Mouse (Mus musculus): ENCODE data around the gene Wdr73. TPM values are rescaled to one million over a fixed set of nuclear protein-coding genes. Genes with fewer than 3 reads are reported as not detected.

The Wdr73 gene
- polyA plus RNA-seq, 1 experiment from 2014 or later = 31.7 TPM

DNA sequence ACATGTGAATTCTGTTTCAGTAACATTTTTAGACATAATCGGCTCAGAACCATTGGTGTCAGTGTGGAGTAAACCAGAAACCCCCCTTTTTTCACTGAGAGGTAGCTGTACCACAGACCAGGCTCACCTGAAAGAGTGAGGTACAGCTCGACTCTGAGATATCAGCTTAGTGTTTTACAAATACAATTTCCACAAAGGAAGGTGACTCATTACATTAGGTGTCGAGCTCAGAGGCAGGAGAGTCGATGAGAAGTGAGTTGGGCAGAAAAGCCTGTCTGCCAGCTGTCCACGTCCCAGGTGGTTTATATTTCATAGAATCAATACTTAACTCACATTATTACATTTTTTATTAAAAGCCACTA lies 18.6 kb upstream of the Wdr73 start:
- Histone ChIP-seq H3K9me3 (ENCODE audit: control insufficient read depth, low read length) (no peaks in the 10 kb centered on the region), H3K4me2 (replicated peaks) (no peak overlapping the region), H3K9ac (no peak overlapping the region), H3K27me3 (ENCODE audit: control insufficient read depth, insufficient read depth, low read length) (no peaks in the 10 kb centered on the region), H3K4me3 (replicated peaks; ENCODE audit: low read length) (no peak overlapping the region), H3K36me3 (replicated peaks; ENCODE audit: control insufficient read depth, insufficient read depth) (peaks cover 88% of the 10 kb centered on the region), H3K4me1 (replicated peaks; ENCODE audit: control insufficient read depth, insufficient read depth, low read length) (no peaks in the 10 kb centered on the region), H3K27ac (no peak overlapping the region)
- DNase-seq (ENCODE audit: low spot score) = no peak
- ATAC-seq (ENCODE audit: low FRiP score) = no peak
- WGBS = 88% methylated on average over 5 of the region's 5 CpGs

DNA sequence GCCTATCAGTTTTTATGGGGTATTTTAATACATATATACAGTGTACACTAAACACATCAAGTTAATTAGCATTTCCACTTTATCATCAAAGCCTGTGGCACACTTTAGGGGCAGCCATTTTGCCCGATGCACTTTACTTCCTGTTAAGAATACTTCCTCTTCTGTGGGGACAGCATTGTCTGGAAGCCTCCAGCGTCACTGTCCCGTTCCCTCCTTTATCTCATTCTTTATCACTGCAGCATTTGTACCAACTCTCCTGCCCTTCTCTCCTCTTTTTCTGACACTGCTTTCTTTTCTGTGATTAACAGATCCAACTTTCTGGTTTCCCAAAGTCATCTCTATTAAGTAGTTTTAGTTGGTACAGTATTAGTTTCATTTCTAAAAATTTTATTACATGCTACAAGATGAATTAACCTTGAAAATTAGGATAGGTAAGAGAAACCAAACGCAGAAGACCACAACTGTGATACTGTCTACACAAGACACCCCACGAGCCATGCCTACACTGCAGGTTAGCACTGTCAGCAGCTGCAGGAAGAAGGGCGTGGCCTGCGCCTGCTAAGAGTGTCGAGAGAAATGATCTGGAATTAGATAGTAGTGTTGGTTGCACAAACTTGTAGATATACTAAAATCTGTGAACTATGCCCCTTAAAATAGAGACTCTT lies 18.0 kb upstream of the Wdr73 start:
- Histone ChIP-seq H3K36me3 (replicated peaks; ENCODE audit: control insufficient read depth, insufficient read depth) (peaks cover 88% of the 10 kb centered on the region), H3K4me1 (replicated peaks; ENCODE audit: control insufficient read depth, insufficient read depth, low read length) (no peaks in the 10 kb centered on the region), H3K27ac (no peak overlapping the region), H3K9ac (no peak overlapping the region), H3K9me3 (ENCODE audit: control insufficient read depth, low read length) (no peaks in the 10 kb centered on the region), H3K4me3 (replicated peaks; ENCODE audit: low read length) (no peak overlapping the region), H3K4me2 (replicated peaks) (no peak overlapping the region), H3K27me3 (ENCODE audit: control insufficient read depth, insufficient read depth, low read length) (no peaks in the 10 kb centered on the region)
- DNase-seq (ENCODE audit: low spot score) (no peak), ATAC-seq (ENCODE audit: low FRiP score) (no peak)
- 89% methylated on average over 8 of the region's 8 CpGs for WGBS

DNA sequence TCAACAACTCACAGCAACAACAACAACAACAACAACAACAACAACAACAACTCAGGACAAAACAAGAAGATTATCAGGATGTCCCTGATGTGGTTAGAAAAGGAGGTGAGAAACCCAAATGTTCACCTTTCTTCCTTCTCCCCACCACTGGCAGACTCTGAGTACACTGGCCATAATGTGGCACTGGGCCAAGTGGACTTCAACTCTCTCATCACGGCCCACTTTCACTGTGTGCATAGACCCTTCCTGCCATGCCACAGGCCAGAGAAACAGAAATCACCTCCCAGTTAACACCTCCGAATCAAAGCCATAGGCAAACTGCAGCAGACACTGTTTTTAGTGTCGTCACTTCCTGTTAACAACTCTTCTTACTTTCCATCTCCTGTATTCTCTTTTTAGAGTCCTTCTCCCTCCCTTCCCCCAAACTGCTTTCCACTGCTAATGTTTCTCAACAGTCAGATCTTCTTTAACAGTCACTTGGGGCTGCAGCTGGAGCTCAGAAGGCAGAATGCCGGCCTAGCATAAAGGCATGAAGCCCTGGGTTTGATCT lies 16.9 kb upstream of the Wdr73 start:
- H3K36me3 ChIP-seq (replicated peaks; ENCODE audit: control insufficient read depth, insufficient read depth) = peaks cover 91% of the 10 kb centered on the region
- no peak overlapping the region for H3K9ac ChIP-seq

DNA sequence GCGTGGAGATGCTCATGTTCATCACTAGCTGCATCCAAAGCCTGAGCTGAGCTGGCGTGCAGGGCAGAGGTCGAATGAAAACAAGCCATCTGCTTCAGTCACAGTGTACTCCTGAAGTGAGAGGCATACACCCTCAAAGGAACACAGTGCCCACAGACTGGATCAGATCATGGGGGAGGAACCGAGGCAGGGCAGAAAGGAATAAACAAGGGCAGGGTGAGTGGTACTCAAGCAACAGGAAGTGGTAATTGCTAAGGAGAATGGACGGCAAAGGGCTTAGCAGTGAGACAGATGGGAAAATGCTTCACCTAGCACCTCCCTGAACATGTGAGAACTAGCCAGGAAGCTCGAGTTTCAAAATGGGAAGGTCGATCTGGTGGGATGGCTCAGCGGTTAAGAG lies 11.4 kb upstream of the Wdr73 start:
- DNase-seq (ENCODE audit: low spot score) = no peak
- Histone ChIP-seq H3K27me3 (ENCODE audit: control insufficient read depth, insufficient read depth, low read length) (no peaks in the 10 kb centered on the region), H3K9me3 (ENCODE audit: control insufficient read depth, low read length) (no peaks in the 10 kb centered on the region), H3K4me1 (replicated peaks; ENCODE audit: control insufficient read depth, insufficient read depth, low read length) (no peaks in the 10 kb centered on the region), H3K4me2 (replicated peaks) (no peak overlapping the region), H3K27ac (no peak overlapping the region), H3K36me3 (replicated peaks; ENCODE audit: control insufficient read depth, insufficient read depth) (peaks cover 88% of the 10 kb centered on the region), H3K9ac (no peak overlapping the region), H3K4me3 (replicated peaks; ENCODE audit: low read length) (no peak overlapping the region)
- ATAC-seq (ENCODE audit: low FRiP score) = no peak
- WGBS = 94% methylated on average over 8 of the region's 8 CpGs

More for the DNA sequence above, 16.9 kb upstream of the Wdr73 start:
- Histone ChIP-seq H3K27me3 (ENCODE audit: control insufficient read depth, insufficient read depth, low read length) (no peaks in the 10 kb centered on the region), H3K4me3 (replicated peaks; ENCODE audit: low read length) (no peak overlapping the region), H3K9me3 (ENCODE audit: control insufficient read depth, low read length) (no peaks in the 10 kb centered on the region), H3K4me2 (replicated peaks) (no peak overlapping the region), H3K27ac (no peak overlapping the region), H3K4me1 (replicated peaks; ENCODE audit: control insufficient read depth, insufficient read depth, low read length) (no peaks in the 10 kb centered on the region)
- no peak for DNase-seq (ENCODE audit: low spot score)
- WGBS = 90% methylated on average over 4 of the region's 4 CpGs
- ATAC-seq (ENCODE audit: low FRiP score) = no peak

DNA sequence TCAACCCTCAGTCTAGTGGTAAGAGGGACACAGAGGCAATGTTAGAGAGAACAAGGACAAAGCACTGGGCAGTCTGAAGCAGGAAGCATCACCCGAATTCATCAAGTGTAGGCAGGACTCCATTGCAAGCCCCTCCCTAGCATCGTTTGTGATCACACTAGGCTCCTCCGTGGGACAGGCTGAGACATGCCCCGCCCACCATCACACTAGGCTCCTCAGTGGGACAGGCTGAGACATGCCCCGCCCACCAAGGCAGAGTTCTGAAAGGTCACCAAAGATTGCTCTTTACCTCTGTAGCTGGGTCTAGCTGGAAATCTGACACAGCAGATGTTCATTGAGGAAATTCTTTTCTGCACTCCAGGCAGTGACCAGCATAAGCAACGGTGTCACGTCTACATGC lies 10.0 kb upstream of the Wdr73 start:
- 83% methylated on average over 7 of the region's 7 CpGs for WGBS
- no peaks in the 10 kb centered on the region for H3K27me3 ChIP-seq (ENCODE audit: control insufficient read depth, insufficient read depth, low read length)
- H3K9ac ChIP-seq = no peak overlapping the region
- H3K36me3 ChIP-seq (replicated peaks; ENCODE audit: control insufficient read depth, insufficient read depth) = peaks cover 81% of the 10 kb centered on the region
- H3K4me3 ChIP-seq (replicated peaks; ENCODE audit: low read length) = no peak overlapping the region
- ATAC-seq (ENCODE audit: low FRiP score) = no peak
- no peaks in the 10 kb centered on the region for H3K9me3 ChIP-seq (ENCODE audit: control insufficient read depth, low read length)
- H3K27ac ChIP-seq = no peak overlapping the region
- no peak overlapping the region for H3K4me2 ChIP-seq (replicated peaks)
- no peaks in the 10 kb centered on the region for H3K4me1 ChIP-seq (replicated peaks; ENCODE audit: control insufficient read depth, insufficient read depth, low read length)
- DNase-seq (ENCODE audit: low spot score) = no peak

DNA sequence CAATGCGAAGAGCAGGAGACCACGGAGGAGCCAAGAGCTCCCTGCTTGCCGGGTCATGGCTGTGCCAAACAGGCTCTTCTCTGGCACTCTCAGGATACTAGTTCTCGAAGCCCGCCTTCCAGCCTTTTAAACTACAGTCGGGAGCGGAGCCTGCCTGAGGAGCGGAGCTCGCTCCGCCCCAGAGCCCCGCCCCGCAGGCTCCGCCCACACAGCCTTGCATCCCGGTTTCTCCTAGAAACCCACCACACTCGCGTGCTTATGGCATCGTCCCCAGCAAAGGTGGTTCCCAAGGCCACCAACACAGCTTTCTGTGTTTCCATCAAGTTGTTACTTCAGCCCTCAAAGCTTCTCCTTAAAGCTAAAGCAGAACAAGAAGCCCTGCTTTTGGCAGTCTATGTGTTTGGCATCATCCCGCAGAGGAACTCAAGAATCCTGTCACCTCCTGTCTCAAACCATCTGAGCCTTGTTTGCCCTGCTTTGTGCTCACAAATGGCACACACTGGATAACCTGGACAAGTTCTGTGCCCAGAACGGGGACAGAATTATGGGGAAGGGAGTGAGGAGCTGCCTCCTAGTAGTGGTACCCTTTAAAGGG lies 3.9 kb upstream of the Wdr73 start, which contains the start of gene Nmb:
Gene Nmb (minus strand): TSS at position 156 of the 595 bp plus-strand sequence.
- Histone ChIP-seq H3K27me3 (ENCODE audit: control insufficient read depth, insufficient read depth, low read length) (no peaks in the 10 kb centered on the region), H3K27ac (0 out of 2 replicates have a peak within 1 kb of the TSS, but pooled peaks have one; percentile 3), H3K4me3 (replicated peaks; ENCODE audit: low read length) (peak within 1 kb of the TSS; percentile 35), H3K9me3 (ENCODE audit: control insufficient read depth, low read length) (no peaks in the 10 kb centered on the region), H3K4me1 (replicated peaks; ENCODE audit: control insufficient read depth, insufficient read depth, low read length) (peaks cover 16% of the 10 kb centered on the region), H3K36me3 (replicated peaks; ENCODE audit: control insufficient read depth, insufficient read depth) (peaks cover 31% of the 10 kb centered on the region), H3K4me2 (replicated peaks) (peak within 1 kb of the TSS; percentile 77), H3K9ac (peak within 1 kb of the TSS; percentile 58)
- ATAC-seq (ENCODE audit: low FRiP score) (peak; percentile 59), DNase-seq (ENCODE audit: low spot score) (peak; percentile 71)
- 4% methylated on average over 19 of the region's 19 CpGs for WGBS

DNA sequence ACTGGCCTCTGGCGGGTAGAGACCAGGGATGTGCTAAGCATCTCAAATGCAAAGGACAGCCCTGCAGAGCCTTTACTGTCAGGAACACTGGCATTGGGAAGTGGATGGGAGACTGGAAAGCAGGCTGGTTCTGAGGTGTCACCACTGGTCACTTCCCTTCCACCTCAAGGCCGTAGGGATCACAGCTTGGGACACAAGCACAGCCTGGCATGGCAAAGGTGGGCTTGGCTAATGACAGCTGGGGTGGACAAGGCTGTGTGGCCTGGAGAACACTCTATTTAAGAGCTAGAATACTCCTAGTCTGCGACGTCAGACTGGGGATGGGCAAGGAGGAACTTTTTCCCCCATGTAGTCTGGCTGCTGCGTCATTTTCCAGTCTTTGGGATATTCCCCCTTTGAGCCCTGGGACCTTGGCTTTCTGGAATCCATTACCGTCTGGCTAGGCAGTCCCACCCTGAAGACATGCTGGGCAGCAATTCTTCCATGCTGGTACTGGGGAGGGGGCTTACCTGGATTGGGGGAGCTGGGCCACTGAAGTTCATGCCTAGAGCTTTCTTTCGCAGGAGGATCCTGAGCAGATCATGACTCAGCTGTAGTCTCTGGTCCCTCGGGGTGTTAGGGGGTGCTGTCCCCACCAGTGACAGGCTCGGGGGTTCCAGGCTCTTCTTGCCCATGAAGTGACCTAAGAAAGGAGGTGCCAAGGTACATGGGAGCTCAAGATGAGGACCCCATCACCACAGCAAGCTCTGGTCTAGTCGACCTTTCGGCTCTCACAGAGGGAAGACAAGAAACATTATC lies 2.8 kb upstream of the Wdr73 start:
- Histone ChIP-seq H3K4me1 (replicated peaks; ENCODE audit: control insufficient read depth, insufficient read depth, low read length) (peaks cover 17% of the 10 kb centered on the region), H3K9me3 (ENCODE audit: control insufficient read depth, low read length) (no peaks in the 10 kb centered on the region), H3K27me3 (ENCODE audit: control insufficient read depth, insufficient read depth, low read length) (no peaks in the 10 kb centered on the region), H3K9ac (no peak overlapping the region), H3K4me3 (replicated peaks; ENCODE audit: low read length) (no peak overlapping the region), H3K36me3 (replicated peaks; ENCODE audit: control insufficient read depth, insufficient read depth) (peaks cover 21% of the 10 kb centered on the region), H3K4me2 (replicated peaks) (peak overlapping the region; percentile 77; the same call in 1 of the 2 replicates), H3K27ac (no peak overlapping the region)
- DNase-seq (ENCODE audit: low spot score) = no peak
- WGBS = 90% methylated on average over 11 of the region's 11 CpGs
- no peak for ATAC-seq (ENCODE audit: low FRiP score)

DNA sequence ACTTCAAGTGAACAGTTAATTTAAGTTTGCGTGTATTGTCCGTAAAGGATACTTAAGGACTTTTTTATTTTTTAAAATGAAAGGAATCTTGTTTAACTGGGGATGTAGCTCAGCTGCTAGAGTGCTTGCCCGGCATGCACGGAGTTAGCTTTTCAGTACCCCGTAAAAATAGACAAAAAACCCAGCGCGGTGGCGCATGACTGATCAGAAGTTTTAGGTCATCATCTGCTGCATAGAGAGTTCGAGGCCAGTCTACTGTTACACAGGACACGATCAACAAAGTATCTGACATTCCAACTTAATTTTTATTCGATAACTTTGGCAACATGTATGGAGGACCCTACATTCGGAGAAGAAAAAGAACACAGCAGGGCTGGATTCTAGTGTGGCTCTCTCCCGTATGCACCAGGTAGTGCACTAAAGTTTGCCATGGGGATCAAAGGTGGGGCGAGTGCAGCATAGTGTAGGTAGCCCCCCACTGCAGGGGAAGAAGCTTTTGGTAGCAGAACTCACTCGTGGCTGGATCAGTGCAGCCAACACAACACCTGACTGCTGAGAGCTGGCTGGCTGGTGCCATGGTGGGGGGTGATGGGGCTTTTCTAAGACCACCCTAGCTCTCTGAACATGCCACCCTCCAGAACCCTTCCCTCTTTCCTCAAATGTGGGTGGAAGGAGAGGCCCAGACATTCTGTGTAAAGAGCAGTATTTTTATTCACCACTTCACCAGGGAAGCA lies 639 bp upstream of the Wdr73 start:
- Histone ChIP-seq H3K27me3 (ENCODE audit: control insufficient read depth, insufficient read depth, low read length) (no peaks in the 10 kb centered on the region), H3K4me2 (replicated peaks) (peak overlapping the region; percentile 90), H3K9ac (peak overlapping the region; percentile 70), H3K36me3 (replicated peaks; ENCODE audit: control insufficient read depth, insufficient read depth) (peaks cover 26% of the 10 kb centered on the region), H3K4me3 (replicated peaks; ENCODE audit: low read length) (peak overlapping the region; percentile 70), H3K27ac (peak overlapping the region; percentile 85), H3K9me3 (ENCODE audit: control insufficient read depth, low read length) (no peaks in the 10 kb centered on the region), H3K4me1 (replicated peaks; ENCODE audit: control insufficient read depth, insufficient read depth, low read length) (peaks cover 17% of the 10 kb centered on the region)
- DNase-seq (ENCODE audit: low spot score) (no peak), ATAC-seq (ENCODE audit: low FRiP score) (no peak)
- 28% methylated on average over 15 of the region's 15 CpGs for WGBS

Data from hindbrain, embryonic 14.5 days (tissue).